Mouse (Mus musculus) A20 (cell line): Measurements from ENCODE around the gene Slc4a1.
"Not testable (repeated sequence)": the region's sequence is repeated elsewhere in the genome, so short reads cannot be mapped to it uniquely, and the experiment has no call there.

ENCODE experiments used
- DNase-seq: peaks from one replicate; pipeline ENCODE4 v3.0.0-alpha.2; 2011; ENCODE audit warnings: low read depth, low spot score

The Slc4a1 gene

DNA sequence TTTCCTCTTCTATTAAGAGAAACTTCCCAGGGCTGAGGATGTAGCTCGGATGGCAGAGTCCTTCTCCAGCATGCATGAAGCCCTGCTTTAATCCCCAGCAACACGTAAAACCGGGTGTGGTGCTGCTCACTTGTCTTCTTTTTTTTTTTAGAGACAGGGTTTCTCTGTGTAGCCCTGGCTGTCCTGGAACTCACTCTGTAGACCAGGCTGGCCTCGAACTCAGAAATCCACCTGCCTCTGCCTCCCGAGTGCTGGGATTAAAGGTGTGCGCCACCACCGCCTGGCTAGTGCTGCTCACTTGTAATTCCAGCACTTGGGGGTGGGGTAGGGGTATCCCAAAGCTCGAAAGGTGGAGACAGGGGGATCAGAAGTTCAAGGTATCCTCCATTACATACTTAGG, at the start of gene Slc4a1:
TSS of gene Slc4a1 (minus strand) at position 101 of the 400 bp plus-strand sequence.
- DNase-seq: not testable (repeated sequence)

DNA sequence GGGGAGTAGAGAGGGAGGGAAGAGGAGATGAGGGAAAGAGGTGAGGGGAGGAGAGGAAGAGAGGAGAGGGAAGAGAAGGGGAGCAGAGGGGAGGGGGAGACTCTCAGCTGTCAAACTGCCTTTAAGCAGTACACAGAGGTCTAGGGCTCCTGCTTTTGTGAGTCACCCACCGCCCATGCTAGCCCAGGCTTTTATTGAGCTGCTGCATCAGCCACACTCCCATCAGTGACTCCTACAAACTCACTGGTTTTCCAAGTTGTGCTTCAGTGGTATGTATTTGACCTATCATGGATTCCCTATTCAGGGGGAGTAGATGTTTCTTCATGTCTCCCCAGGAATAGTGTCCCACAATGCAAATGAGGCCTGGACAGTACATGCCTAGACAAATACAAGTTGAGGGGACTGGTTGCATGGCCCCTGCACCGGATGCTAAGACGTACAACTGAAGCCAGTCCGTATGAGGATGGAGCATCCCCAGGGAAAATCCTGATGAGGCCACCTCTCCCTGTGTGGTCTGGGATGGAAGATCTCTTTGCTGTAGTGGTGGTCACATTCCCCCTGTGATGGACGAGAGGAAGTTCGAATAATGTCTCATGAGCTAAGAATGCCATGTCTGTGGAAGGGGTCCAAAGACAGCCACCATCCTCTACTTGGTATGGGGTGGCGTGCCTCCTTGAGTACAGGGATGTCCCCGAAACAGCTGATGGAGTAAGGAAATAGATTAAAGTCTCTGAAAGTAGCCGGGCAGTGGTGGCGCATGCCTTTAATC, 49.2 kb upstream of the Slc4a1 start:
- no peak for DNase-seq

GRCm38 (mm10) chr11:102413059-102413458, 47.1 kb upstream of the Slc4a1 start:
- DNase-seq: no peak

DNA sequence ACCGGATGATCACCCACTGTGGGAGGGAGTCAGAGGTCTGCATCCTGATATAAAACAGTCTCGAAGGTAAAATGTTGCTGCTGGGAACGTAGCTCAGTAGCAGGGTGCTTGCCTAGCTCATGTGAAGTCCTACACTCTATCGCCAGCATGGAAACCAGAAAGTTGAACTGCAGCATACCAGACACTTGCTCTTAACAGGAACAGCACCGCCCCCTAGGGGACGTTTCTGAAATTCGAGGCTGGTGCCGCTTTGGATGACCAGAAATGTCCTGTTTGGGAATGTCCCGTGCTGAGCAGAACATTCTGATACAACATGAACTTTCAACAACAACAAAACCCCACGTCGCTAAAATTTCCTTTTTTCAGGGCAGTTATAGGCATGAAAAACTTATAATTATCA, 45.7 kb upstream of the Slc4a1 start:
- DNase-seq: peak; percentile 83

GRCm38 (mm10) chr11:102411061-102411460, 45.1 kb upstream of the Slc4a1 start:
- DNase-seq: no peak

- DNase-seq: not testable (repeated sequence)
Observed at GRCm38 (mm10) chr11:102410345-102410744, 44.3 kb upstream of the Slc4a1 start.

GRCm38 (mm10) chr11:102409795-102410330, 43.9 kb upstream of the Slc4a1 start:
- DNase-seq: no peak

DNA sequence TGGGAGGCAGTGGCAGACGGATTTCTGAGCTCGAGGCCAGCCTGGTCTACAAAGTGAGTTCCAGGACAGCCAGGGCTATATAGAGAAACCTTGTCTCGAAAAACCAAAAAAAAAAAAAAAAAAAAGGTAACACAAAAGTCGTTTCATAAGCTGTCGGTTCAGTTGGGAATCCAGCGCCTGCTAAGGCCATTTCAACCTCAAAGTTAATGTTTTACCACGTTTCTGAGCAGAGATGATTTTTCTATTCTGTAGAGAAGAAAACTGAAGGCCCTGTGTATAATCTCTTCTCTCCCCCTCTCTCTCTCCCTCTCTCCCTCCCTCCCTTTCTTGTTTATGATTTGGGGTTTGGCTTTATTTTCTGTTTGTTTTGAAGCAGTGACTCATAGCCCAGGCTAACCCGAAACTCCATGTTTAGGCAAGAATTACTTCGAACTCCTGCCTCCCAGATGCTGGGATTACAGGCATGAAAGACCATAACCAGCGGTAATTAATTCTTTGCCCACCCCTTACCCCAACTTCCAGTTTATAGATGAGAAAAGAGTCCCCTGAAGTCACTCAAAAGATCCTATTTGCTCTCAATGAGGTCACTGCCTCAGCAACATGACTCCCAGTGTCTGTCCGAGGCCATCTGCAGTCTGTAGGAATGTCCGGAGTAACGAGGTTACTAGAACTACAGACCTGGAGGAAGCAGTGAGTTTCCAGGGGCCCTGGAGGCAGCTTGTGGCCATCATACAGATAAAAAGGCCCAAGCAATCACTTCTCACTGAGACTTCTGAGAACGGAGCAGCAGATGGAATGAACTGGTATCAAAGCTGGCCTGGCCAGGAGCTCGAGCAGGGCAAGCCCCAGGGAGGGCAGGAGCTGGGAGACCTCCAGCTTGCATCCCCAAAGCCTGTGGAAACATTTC, 43.1 kb upstream of the Slc4a1 start:
- no peak for DNase-seq

- peak; percentile 99 for DNase-seq
Observed at GRCm38 (mm10) chr11:102408344-102408876, 42.4 kb upstream of the Slc4a1 start.

- DNase-seq: no peak
Observed at GRCm38 (mm10) chr11:102407834-102408215, 41.8 kb upstream of the Slc4a1 start, which contains the start of gene Slc25a39. Slc25a39 (minus strand) TSS chr11:102407946.

DNA sequence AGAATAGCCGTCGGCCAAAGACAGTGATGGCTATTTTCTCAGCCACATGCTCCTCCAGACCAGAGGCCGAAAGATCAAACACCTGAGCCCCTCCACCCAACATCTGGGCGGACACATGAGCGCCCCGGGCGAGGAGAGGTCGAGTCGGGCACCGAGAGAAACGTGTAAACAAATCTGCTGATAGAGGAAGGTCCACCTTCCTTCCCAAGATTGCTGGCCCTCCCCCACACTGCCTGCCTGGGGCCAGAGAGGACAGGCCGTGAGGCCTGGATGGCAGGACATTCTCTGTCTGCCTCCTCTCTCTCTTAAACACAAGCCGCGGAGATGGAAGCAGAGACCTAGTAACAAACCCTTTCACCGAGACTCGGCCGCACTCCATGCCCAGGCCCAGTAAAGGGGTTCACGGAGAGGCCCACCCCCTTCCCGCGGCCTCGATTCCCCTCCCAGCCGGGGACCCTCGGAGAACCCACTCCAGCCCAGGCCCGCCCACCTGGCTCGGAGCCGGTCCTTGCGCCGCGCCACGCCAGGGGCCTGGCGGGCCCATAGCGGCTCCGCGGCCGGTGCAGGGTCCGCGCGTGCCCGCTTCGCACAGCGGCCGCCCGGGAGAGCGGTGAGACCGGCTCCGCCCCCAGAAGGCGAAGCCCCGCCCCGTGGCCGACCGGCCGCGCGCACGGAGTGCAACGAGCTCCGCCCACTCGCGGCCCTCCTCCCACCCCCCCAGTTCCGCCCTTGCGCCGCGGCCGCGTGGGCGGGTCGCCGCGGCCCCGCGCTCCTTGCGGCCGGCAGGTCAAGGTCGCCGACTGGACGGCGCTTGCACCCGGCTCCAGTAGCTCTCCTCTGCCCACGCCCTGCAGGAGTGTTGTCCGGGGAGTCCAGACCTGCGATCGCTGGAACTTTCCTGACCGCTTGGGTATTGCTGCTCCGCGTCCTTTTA, 41.2 kb upstream of the Slc4a1 start:
- peak; percentile 94 for DNase-seq

DNA sequence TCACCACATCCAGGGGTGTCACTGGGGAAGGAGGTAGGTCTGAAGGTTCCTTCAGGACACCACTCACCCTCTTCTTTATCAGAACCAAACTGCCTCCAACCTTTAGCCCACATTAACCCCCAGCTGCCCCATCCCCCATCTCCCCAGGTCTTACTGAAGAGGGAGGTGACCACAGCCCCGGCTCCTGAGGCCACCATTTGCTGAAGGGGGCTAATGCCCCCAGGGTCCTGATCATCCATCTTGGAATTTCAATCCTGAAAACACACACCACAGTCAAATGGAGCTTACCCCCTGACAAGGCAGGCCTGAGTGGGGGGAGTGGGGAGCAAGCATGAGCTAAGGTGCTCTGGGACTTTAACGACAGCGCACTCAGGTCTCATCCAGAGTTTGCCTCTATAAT, 40.4 kb upstream of the Slc4a1 start:
- no peak for DNase-seq

DNA sequence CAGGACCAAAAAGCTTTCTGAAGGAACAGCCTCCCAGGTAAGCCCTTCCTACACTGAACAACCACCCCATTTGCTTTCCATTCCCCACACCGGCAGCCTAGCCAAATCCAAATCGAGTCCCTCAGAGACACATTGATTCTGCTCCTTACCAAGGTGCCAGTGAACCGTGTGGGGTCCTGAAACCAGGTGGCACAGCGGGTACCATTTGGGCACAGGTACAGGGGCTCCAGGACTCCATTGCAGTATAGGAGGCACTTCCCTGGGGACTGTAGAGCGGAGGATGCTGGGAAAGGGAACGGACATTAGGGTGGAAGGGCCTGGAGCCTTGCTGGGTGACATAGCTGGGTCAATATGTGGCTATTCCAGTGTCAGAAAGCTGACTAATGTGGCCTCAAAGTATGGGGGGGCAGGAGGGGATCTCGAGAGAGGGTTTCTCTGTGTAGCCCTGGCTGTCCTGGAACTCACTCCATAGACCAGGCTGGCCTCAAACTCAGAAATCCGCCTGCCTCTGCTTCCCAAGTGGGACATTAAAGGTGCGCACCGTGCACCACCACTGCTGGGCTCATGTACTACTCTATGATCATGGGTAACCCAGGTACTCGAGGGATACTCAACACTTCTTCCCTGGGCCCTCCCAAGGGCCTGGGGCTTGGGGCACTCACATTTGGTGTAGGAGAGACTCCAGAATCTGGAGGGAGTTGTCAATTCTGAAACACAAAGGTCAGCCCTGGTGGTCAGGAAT, 39.7 kb upstream of the Slc4a1 start:
- no peak for DNase-seq

- no peak for DNase-seq
Observed at GRCm38 (mm10) chr11:102404161-102405010, 38.4 kb upstream of the Slc4a1 start.

GRCm38 (mm10) chr11:102403657-102404056, 37.7 kb upstream of the Slc4a1 start:
- no peak for DNase-seq

- no peak for DNase-seq
Observed at GRCm38 (mm10) chr11:102401898-102402500, 36.0 kb upstream of the Slc4a1 start.

DNA sequence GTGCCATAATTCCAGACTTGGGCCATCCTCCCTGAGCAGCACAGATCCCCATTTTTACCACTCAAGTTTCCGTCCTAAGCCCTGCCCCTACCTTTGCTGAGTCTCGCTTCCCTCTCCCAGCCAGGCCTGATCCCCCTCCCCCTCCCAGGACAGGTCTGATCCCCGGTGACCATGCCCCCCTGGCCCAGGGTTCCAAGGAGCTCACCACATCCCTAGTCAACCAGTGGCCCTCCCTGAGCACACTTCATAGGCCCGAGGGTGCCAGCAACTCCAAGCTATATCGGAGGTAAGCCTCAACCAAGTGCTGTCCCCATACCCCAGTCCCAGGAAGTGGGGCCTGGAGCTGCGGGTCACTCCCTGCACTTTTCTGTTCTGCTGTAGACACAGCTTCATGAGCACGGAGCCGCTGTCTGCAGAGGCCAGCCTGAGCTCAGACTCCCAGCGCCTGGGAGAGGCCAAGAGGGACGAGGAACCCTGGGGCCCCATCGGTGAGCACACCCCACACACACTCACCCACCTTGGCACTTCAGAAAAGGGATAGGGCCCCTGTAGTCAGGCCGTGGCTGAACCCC, 34.6 kb upstream of the Slc4a1 start:
- DNase-seq: no peak

GRCm38 (mm10) chr11:102399610-102400072, 33.6 kb upstream of the Slc4a1 start:
- no peak for DNase-seq
